Mouse (Mus musculus) liver, postnatal 0 days (tissue): ENCODE results near the gene Cep112. TPM values are rescaled to one million over a fixed set of nuclear protein-coding genes. Genes with fewer than 3 reads are reported as not detected.

ENCODE experiments used
- ATAC-seq: fragments of 200-750 bp; cut with Nextera tagmentation; 2 replicates; pipeline ENCODE4 v1.8.0; 2017; ENCODE audit warnings: mild to moderate bottlenecking, moderate library complexity
- DNase-seq: peaks from one replicate; pipeline ENCODE4 v3.0.0-alpha.2; 2016
- H3K27ac ChIP-seq: fragments of 300-500 bp; sonication (generic); 2 replicates; pipeline ENCODE4 v1.5.1; 2014; ENCODE audit warnings: antibody characterized with exemption, moderate library complexity, mild to moderate bottlenecking, low read depth
- H3K27me3 ChIP-seq: fragments of 300-500 bp; sonication (generic); 2 replicates; pipeline ENCODE4 v1.6.1; 2014; ENCODE audit warnings: low read length, control low read depth, mixed read lengths; ENCODE audit not compliant: insufficient read depth
- H3K36me3 ChIP-seq: fragments of 300-500 bp; sonication (generic); replicated peaks from 2 replicates; pipeline ENCODE4 v1.6.1; 2014; ENCODE audit warnings: mild to moderate bottlenecking, control low read depth, low read length, moderate library complexity, mixed read lengths; ENCODE audit not compliant: insufficient read depth
- H3K4me1 ChIP-seq: fragments of 300-500 bp; sonication (generic); 2 replicates; pipeline ENCODE4 v1.6.1; 2014; ENCODE audit warnings: antibody characterized with exemption, mild to moderate bottlenecking, control low read depth; ENCODE audit not compliant: insufficient read depth
- H3K4me2 ChIP-seq: fragments of 300-500 bp; sonication (generic); 2 replicates; pipeline ENCODE4 v1.6.1; 2014; ENCODE audit warnings: low read depth, mild to moderate bottlenecking, low read length, moderate library complexity, mixed read lengths
- H3K4me3 ChIP-seq: fragments of 300-500 bp; sonication (generic); 2 replicates; pipeline ENCODE4 v1.5.1; 2014; ENCODE audit warnings: low read depth, low read length
- H3K9ac ChIP-seq: fragments of 300-500 bp; sonication (generic); replicated peaks from 2 replicates; pipeline ENCODE4 v1.6.1; 2014; ENCODE audit warnings: mild to moderate bottlenecking, moderate library complexity
- H3K9me3 ChIP-seq: fragments of 300-500 bp; sonication (generic); 2 replicates; pipeline ENCODE4 v1.6.1; 2016; ENCODE audit warnings: mild to moderate bottlenecking, control low read depth, low read length, mixed read lengths
- CTCF ChIP-seq: sonication (generic); IDR thresholded peaks from 2 replicates; pipeline ENCODE4 v1.5.1; 2016; ENCODE audit warnings: antibody characterized with exemption, low read depth
- EP300 ChIP-seq: IDR thresholded peaks from 2 replicates; pipeline ENCODE4 v1.6.1; 2016; ENCODE audit warnings: antibody characterized with exemption, low read depth, mild to moderate bottlenecking
- WGBS: fragments of 180-500 bp; shearing (Covaris S2); extraction: QIAGEN DNeasy Blood & Tissue Kit; methylation state at CpG from one replicate; pipeline ENCODE4 v1.1.7; 2014; ENCODE audit not compliant: insufficient replicate concordance; 5-methylcytosine and 5-hydroxymethylcytosine counted together
- polyA plus RNA-seq: library from polyadenylated mRNA; unstranded; fragments of >200 nt; fragmentation: Nextera tagmentation; extraction: Ambion mirVana; gene quantifications from 2 replicates; pipeline ENCODE4 v1.2.1, GENCODE M21; 2015

Gene Cep112
- polyA plus RNA-seq, 1 experiment from 2014 or later = 1.1 TPM

GRCm38 (mm10) chr11:108902303-108902702, 477.3 kb downstream of the Cep112 start:
- Histone ChIP-seq H3K4me3 (no peak overlapping the region), H3K27ac (no peak overlapping the region), H3K27me3 (no peaks in the 10 kb centered on the region), H3K36me3 (no peaks in the 10 kb centered on the region), H3K9me3 (no peaks in the 10 kb centered on the region), H3K4me2 (no peak overlapping the region), H3K9ac (no peak overlapping the region), H3K4me1 (no peaks in the 10 kb centered on the region)
- ATAC-seq (no peak), DNase-seq (no peak)
- TF ChIP-seq CTCF = no peak
- no peak for TF ChIP-seq EP300
- 73% methylated on average over 4 of the region's 4 CpGs for WGBS

- no peaks in the 10 kb centered on the region for H3K9me3 ChIP-seq
- H3K36me3 ChIP-seq = no peaks in the 10 kb centered on the region
- H3K9ac ChIP-seq = no peak overlapping the region
- H3K4me3 ChIP-seq = no peak overlapping the region
- H3K4me2 ChIP-seq = no peak overlapping the region
- DNase-seq = no peak
- WGBS = 46% methylated on average over 7 of the region's 7 CpGs
- ATAC-seq = no peak
- H3K27ac ChIP-seq = no peak overlapping the region
- H3K4me1 ChIP-seq = peaks cover 11% of the 10 kb centered on the region
- TF ChIP-seq CTCF (no peak), EP300 (no peak)
- 0 out of 2 replicates have a peak, but pooled peaks cover 2% of the 10 kb centered on the region for H3K27me3 ChIP-seq
Observed at GRCm38 (mm10) chr11:108906590-108907254, 481.7 kb downstream of the Cep112 start.

GRCm38 (mm10) chr11:108909396-108910195, 484.6 kb downstream of the Cep112 start:
- no peak overlapping the region for H3K27ac ChIP-seq
- peak; percentile 28 for DNase-seq
- WGBS = 7% methylated on average over 24 of the region's 24 CpGs
- ATAC-seq = no peak
- H3K27me3 ChIP-seq = 0 out of 2 replicates have a peak, but pooled peaks cover 2% of the 10 kb centered on the region
- no peaks in the 10 kb centered on the region for H3K9me3 ChIP-seq
- H3K9ac ChIP-seq = no peak overlapping the region
- H3K4me3 ChIP-seq = peak overlapping the region; percentile 3; the same call in 1 of the 2 replicates
- peaks cover 11% of the 10 kb centered on the region for H3K4me1 ChIP-seq
- TF ChIP-seq CTCF (no peak), EP300 (no peak)
- H3K36me3 ChIP-seq = no peaks in the 10 kb centered on the region
- H3K4me2 ChIP-seq = peak overlapping the region; percentile 62

Other genes starting within 250 kb of the Cep112 start
- gene Apoh, start 81.8 kb upstream of the Cep112 start, polyA plus RNA-seq = 3,365 and 3,457 TPM in 2 replicates
- 2.9 and 3.0 TPM in 2 replicates for gene Prkca, start 81.3 kb upstream of the Cep112 start, polyA plus RNA-seq